Mouse (Mus musculus) heart, embryonic 11.5 days (tissue): ENCODE data around the gene Agk. TPM values are rescaled to one million over a fixed set of nuclear protein-coding genes. Genes with fewer than 3 reads are reported as not detected.

Experiments
- ATAC-seq: fragments of 200-750 bp; cut with Nextera tagmentation; replicated peaks from 2 replicates; pipeline ENCODE4 v1.8.0; 2017; ENCODE audit warnings: moderate library complexity; ENCODE audit not compliant: insufficient number of reproducible peaks, low FRiP score, low TSS enrichment
- H3K27ac ChIP-seq: fragments of 300-500 bp; sonication (generic); 2 replicates; pipeline ENCODE4 v1.5.1; 2014; ENCODE audit warnings: mild to moderate bottlenecking, low read depth, low read length
- H3K27me3 ChIP-seq: fragments of 300-500 bp; sonication (generic); 2 replicates; pipeline ENCODE4 v1.6.1; 2014; ENCODE audit warnings: mild to moderate bottlenecking, low read length, mixed read lengths; ENCODE audit not compliant: control insufficient read depth, insufficient read depth
- H3K36me3 ChIP-seq: fragments of 300-500 bp; sonication (generic); 2 replicates; pipeline ENCODE4 v1.6.1; 2014; ENCODE audit warnings: mild to moderate bottlenecking, low read length, moderate library complexity, mixed read lengths; ENCODE audit not compliant: control insufficient read depth, insufficient read depth
- H3K4me1 ChIP-seq: fragments of 300-500 bp; sonication (generic); 2 replicates; pipeline ENCODE4 v1.6.1; 2014; ENCODE audit warnings: low read length; ENCODE audit not compliant: control insufficient read depth, insufficient read depth
- H3K4me2 ChIP-seq: fragments of 300-500 bp; sonication (generic); 2 replicates; pipeline ENCODE4 v1.6.1; 2014; ENCODE audit warnings: mild to moderate bottlenecking, moderate library complexity
- H3K4me3 ChIP-seq: fragments of 300-500 bp; sonication (generic); 2 replicates; pipeline ENCODE4 v1.5.1; 2014; ENCODE audit warnings: low read depth, low read length
- H3K9ac ChIP-seq: fragments of 300-500 bp; sonication (generic); 2 replicates; pipeline ENCODE4 v1.6.1; 2014; ENCODE audit warnings: mild to moderate bottlenecking, low read depth, low read length, moderate library complexity
- H3K9me3 ChIP-seq: fragments of 300-500 bp; sonication (generic); replicated peaks from 2 replicates; pipeline ENCODE4 v1.6.1; 2016; ENCODE audit warnings: low read length; ENCODE audit not compliant: control insufficient read depth
- WGBS: fragments of 180-500 bp; shearing (Covaris S2); extraction: QIAGEN DNeasy Blood & Tissue Kit; methylation state at CpG from one replicate; pipeline ENCODE4 v1.1.7; 2014; ENCODE audit not compliant: insufficient replicate concordance; 5-methylcytosine and 5-hydroxymethylcytosine counted together
- polyA plus RNA-seq: library from polyadenylated mRNA; unstranded; fragments of >200 nt; fragmentation: Nextera tagmentation; extraction: Ambion mirVana; gene quantifications from 2 replicates; pipeline ENCODE4 v1.2.1, GENCODE M21; 2014

Agk gene
- polyA plus RNA-seq, 1 experiment from 2014 or later: 41.5 TPM

GRCm38 (mm10) chr6:40346959-40347771, 22.2 kb downstream of the Agk start:
- WGBS: 47% methylated on average over 10 of the region's 10 CpGs
- ATAC-seq: no peak
- no peak overlapping the region for H3K4me3 ChIP-seq

GRCm38 (mm10) chr6:40347772-40348111, 22.8 kb downstream of the Agk start:
- ATAC-seq: no peak
- 79% methylated on average over 1 of the region's 1 CpGs for WGBS
- no peak overlapping the region for H3K4me3 ChIP-seq
- no peaks in the 10 kb centered on the region; the same call in 1 of the 2 replicates for H3K36me3 ChIP-seq
- no peaks in the 10 kb centered on the region for H3K9me3 ChIP-seq
- H3K9ac ChIP-seq: no peak overlapping the region
- no peak overlapping the region for H3K27ac ChIP-seq
- no peaks in the 10 kb centered on the region for H3K4me1 ChIP-seq
- H3K27me3 ChIP-seq: no peaks in the 10 kb centered on the region
- H3K4me2 ChIP-seq: no peak overlapping the region

More at GRCm38 (mm10) chr6:40346959-40347771, 22.2 kb downstream of the Agk start:
- Histone ChIP-seq H3K36me3 (no peaks in the 10 kb centered on the region), H3K9me3 (no peaks in the 10 kb centered on the region), H3K4me2 (no peak overlapping the region), H3K9ac (no peak overlapping the region), H3K27me3 (no peaks in the 10 kb centered on the region), H3K27ac (no peak overlapping the region), H3K4me1 (no peaks in the 10 kb centered on the region)

GRCm38 (mm10) chr6:40350041-40350440, 25.1 kb downstream of the Agk start:
- Histone ChIP-seq H3K27me3 (no peaks in the 10 kb centered on the region), H3K4me3 (no peak overlapping the region), H3K9me3 (no peaks in the 10 kb centered on the region), H3K9ac (no peak overlapping the region), H3K27ac (no peak overlapping the region), H3K4me1 (no peaks in the 10 kb centered on the region), H3K4me2 (no peak overlapping the region), H3K36me3 (no peaks in the 10 kb centered on the region; the same call in 1 of the 2 replicates)
- no peak for ATAC-seq

- Histone ChIP-seq H3K27ac (no peak overlapping the region), H3K4me1 (no peaks in the 10 kb centered on the region), H3K9me3 (no peaks in the 10 kb centered on the region), H3K4me3 (no peak overlapping the region), H3K9ac (no peak overlapping the region), H3K4me2 (no peak overlapping the region), H3K27me3 (no peaks in the 10 kb centered on the region), H3K36me3 (no peaks in the 10 kb centered on the region; the same call in 1 of the 2 replicates)
- no peak for ATAC-seq
Measured at GRCm38 (mm10) chr6:40350856-40351255, 25.9 kb downstream of the Agk start.

GRCm38 (mm10) chr6:40353360-40353759, 28.4 kb downstream of the Agk start:
- H3K27ac ChIP-seq: no peak overlapping the region
- no peaks in the 10 kb centered on the region for H3K4me1 ChIP-seq
- WGBS: 94% methylated on average over 7 of the region's 7 CpGs
- no peak overlapping the region for H3K4me3 ChIP-seq
- no peak overlapping the region for H3K9ac ChIP-seq
- H3K9me3 ChIP-seq: no peaks in the 10 kb centered on the region
- ATAC-seq: no peak
- no peaks in the 10 kb centered on the region for H3K27me3 ChIP-seq
- H3K4me2 ChIP-seq: no peak overlapping the region
- H3K36me3 ChIP-seq: no peaks in the 10 kb centered on the region; the same call in 1 of the 2 replicates

GRCm38 (mm10) chr6:40371031-40371430, 46.1 kb downstream of the Agk start:
- no peak for ATAC-seq

GRCm38 (mm10) chr6:40380181-40380580, 55.2 kb downstream of the Agk start:
- Histone ChIP-seq H3K27me3 (no peaks in the 10 kb centered on the region), H3K4me3 (no peak overlapping the region), H3K4me2 (no peak overlapping the region), H3K9me3 (no peaks in the 10 kb centered on the region), H3K4me1 (no peaks in the 10 kb centered on the region), H3K9ac (no peak overlapping the region), H3K27ac (no peak overlapping the region), H3K36me3 (no peaks in the 10 kb centered on the region)
- WGBS: 76% methylated on average over 3 of the region's 3 CpGs
- no peak for ATAC-seq

More at GRCm38 (mm10) chr6:40371031-40371430, 46.1 kb downstream of the Agk start:
- H3K36me3 ChIP-seq: peaks cover 5% of the 10 kb centered on the region; the same call in 1 of the 2 replicates
- 92% methylated on average over 6 of the region's 6 CpGs for WGBS
- no peaks in the 10 kb centered on the region for H3K9me3 ChIP-seq
- peaks cover 5% of the 10 kb centered on the region; the same call in 1 of the 2 replicates for H3K4me1 ChIP-seq
- no peak overlapping the region for H3K9ac ChIP-seq
- H3K27ac ChIP-seq: no peak overlapping the region
- H3K27me3 ChIP-seq: no peaks in the 10 kb centered on the region
- no peak overlapping the region for H3K4me2 ChIP-seq
- H3K4me3 ChIP-seq: no peak overlapping the region

GRCm38 (mm10) chr6:40381908-40382307, 56.9 kb downstream of the Agk start:
- Histone ChIP-seq H3K27me3 (no peaks in the 10 kb centered on the region), H3K4me1 (no peaks in the 10 kb centered on the region), H3K36me3 (no peaks in the 10 kb centered on the region), H3K9me3 (no peaks in the 10 kb centered on the region), H3K9ac (no peak overlapping the region), H3K4me2 (no peak overlapping the region), H3K27ac (no peak overlapping the region), H3K4me3 (no peak overlapping the region)
- WGBS: 71% methylated on average over 4 of the region's 4 CpGs
- no peak for ATAC-seq

GRCm38 (mm10) chr6:40385682-40386081, 60.7 kb downstream of the Agk start:
- no peak for ATAC-seq
- H3K4me2 ChIP-seq: no peak overlapping the region

More at GRCm38 (mm10) chr6:40385682-40386081, 60.7 kb downstream of the Agk start:
- Histone ChIP-seq H3K4me3 (no peak overlapping the region), H3K36me3 (no peaks in the 10 kb centered on the region), H3K9me3 (no peaks in the 10 kb centered on the region), H3K27ac (no peak overlapping the region), H3K9ac (no peak overlapping the region), H3K4me1 (peaks cover 5% of the 10 kb centered on the region; the same call in 1 of the 2 replicates), H3K27me3 (no peaks in the 10 kb centered on the region)
- WGBS: 51% methylated on average over 3 of the region's 3 CpGs
